Mouse (Mus musculus) 3134 (cell line): ENCODE results near the gene Gm527.
A peak's percentile ranks its signal among the peaks of the same experiment; 100 is the strongest.

Source experiments
- DNase-seq: peaks from one replicate; pipeline ENCODE4 v3.0.0-alpha.2; 2011; ENCODE audit warnings: low spot score; ENCODE audit not compliant: insufficient read length; ENCODE audit errors: extremely low read depth

The Gm527 gene

GRCm38 (mm10) chr12:64917578-64918471, at the start of gene Gm527:
Gene Gm527 (plus strand): TSS chr12:64917906.
- DNase-seq, result peak; percentile 95

DNA sequence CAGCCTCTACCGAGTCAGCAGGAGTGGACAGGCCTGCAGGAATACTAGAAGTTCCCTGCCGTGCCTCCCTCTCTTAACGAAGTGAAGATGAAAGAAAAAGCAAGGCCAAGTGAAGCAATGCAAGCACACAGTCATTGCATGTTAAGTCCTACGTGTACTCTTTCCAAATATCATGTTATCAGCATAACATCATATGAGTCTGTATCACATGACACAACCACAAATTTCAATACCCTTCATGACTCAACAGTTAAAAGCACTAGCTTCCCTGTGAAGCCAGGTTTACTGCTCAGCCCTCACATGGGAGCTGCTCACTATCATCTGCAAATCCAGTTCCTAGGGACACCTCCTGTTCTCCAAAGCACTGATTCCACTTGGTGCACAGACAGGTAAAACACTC, 46.6 kb upstream of the Gm527 start:
- DNase-seq, result no peak

- no peak for DNase-seq
Measured at GRCm38 (mm10) chr12:64897060-64897730, 20.5 kb upstream of the Gm527 start.

GRCm38 (mm10) chr12:64902506-64902905, 15.2 kb upstream of the Gm527 start:
- no peak for DNase-seq

GRCm38 (mm10) chr12:64903186-64903585, 14.5 kb upstream of the Gm527 start:
- DNase-seq, result no peak

GRCm38 (mm10) chr12:64912996-64913395, 4.7 kb upstream of the Gm527 start:
- DNase-seq, result no peak

DNA sequence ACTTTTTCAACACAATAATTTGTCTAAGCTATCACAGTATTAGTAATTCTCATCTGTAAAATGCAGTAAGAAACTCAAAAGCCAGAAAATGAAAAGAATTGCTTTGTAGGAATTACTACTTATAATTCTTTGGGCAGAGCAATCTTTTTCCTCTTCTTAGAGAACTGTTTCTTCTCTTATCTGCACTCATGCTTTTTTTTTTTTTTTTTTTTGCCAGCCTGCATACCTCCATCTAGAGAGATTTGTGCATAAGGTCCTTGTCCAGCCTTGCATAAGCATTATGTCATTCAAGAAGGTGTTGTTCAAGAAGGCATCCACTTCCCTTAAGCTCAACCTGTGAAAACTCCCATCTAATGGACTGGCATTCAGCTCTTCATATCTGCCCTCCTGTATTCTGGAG, 971 bp upstream of the Gm527 start:
- DNase-seq, result no peak

DNA sequence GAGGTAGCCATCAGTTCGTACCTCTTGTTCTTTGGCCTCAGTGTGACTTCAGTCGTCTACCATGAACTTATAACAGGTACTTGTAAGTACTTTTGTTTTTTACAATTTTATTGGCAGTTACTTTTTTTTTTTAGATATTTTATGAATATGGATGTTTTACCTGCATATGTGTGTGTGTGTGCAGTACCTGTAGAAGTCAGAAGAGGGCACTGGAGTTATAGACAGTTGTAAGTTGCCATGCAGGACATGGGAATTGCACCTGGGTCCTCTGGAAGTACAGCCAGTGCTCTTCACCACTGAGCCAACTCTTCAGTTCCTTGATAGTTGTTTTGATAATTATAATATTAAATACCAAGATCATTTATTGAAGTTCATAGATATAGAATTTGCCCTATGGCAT, 19.8 kb downstream of the Gm527 start:
- DNase-seq, result peak; percentile 6

DNA sequence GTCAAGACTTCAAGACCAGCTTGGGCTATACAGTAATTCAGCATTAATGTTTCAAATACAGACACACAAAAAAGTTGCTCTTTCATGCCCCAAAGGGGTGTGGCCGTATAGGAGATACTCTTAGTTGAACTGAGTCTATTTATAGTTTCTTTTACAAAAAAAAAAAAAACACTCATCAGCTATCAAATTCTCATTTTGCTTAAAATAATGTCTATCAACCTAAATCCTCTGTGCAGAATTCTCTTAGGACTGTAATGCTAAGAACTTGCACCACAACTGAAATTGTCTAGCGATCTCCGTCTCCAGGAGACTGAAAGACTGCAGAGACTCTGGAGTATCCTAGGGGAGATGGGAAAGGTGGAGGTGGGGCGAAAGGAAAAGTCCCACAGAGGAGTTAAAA, 46.9 kb downstream of the Gm527 start:
- no peak for DNase-seq

GRCm38 (mm10) chr12:64965124-64966026, 47.7 kb downstream of the Gm527 start, which contains the start of the genes Klhl28 and Togaram1:
Gene Klhl28 (minus strand): TSS chr12:64965534.
Gene Togaram1 (plus strand): TSS chr12:64965804.
- DNase-seq, result peak; percentile 96

DNA sequence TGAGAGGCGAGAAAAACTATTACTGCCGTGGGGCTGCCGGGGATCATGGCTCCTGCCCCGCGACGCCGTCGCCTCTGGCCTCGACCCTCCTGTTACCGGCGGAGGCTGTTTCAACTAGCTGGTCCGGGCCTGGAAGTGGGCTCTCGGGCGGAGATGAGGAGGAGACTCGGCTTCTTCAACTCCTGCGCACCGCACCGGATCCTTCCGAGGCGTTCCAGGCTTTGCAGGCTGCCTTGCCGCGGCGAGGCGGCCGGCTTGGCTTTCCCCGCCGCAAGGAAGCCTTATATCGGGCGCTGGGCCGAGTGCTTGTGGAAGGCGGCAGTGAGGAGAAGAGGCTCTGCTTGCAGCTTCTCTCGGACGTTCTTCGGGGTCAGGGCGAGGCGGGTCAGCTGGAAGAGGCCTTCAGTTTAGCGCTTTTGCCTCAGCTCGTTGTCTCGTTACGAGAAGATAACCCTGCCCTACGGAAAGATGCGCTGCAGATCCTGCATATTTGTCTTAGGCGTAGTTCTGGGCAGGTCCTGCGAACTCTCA, 48.5 kb downstream of the Gm527 start:
- peak; percentile 67 for DNase-seq

- DNase-seq, result no peak
Measured at GRCm38 (mm10) chr12:64966652-64967435, 49.1 kb downstream of the Gm527 start.

DNA sequence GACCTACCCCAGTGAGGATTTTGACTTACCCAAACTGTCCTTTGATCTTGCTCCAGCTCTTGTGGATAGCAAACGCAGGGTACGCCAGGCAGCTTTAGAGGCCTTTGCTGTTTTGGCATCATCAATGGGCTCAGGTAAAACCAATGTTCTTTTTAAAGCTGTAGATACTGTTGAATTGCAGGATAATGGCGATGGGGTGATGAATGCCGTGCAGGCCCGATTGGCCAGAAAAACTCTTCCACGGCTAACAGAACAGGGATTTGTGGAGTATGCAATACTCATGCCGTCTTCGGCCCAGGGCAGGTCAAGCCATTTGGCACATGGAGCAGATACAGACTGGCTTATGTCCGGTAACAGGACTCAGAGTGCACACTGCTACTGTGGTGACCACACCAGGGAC, 49.8 kb downstream of the Gm527 start:
- no peak for DNase-seq

DNA sequence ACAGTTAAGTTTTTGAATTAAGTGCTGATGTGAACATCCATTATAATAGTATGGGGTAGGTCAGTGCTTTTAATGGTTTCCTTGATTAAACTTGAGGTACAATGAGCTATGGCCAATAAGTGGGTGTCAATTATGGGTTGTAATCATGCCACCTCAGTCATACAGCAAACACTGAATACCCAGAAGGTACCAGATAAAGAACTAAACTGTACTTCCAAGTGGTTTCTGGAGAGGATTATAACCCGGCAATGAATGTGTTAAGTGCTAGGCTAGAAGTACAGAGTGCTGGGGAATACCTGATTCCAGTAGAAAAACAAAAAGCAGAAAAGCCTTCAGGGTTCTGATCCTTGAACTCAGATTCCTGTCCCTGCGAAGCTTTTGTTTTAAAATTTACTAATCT, 50.4 kb downstream of the Gm527 start:
- DNase-seq, result no peak

DNA sequence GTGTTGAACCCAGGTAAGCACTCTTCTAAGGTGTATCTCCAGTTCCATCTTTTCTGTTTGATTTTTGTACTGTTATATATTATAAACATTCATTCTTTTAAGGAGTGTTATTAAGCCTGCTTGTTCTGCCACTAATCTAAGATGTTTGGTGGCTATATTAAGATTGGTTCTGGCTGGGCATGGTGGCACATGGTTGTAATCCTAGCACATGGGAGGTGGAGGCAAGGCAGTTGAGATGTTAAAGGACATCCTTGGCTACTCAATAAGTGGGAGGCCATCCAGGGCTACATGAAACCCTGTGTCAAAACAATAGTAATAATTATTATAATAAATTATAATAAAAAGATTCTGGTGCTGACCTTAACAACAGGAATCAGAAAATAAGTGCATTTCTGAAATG, 53.7 kb downstream of the Gm527 start:
- no peak for DNase-seq

- no peak for DNase-seq
Measured at GRCm38 (mm10) chr12:64972063-64972462, 54.4 kb downstream of the Gm527 start.
